Mouse (Mus musculus) limb, embryonic 13.5 days (tissue): ENCODE results near the gene Cers2. TPM values are rescaled to one million over a fixed set of nuclear protein-coding genes. Genes with fewer than 3 reads are reported as not detected.
A peak's percentile ranks its signal among the peaks of the same experiment; 100 is the strongest.

Experiments used
- ATAC-seq: fragments of 200-750 bp; cut with Nextera tagmentation; 2 replicates; pipeline ENCODE4 v1.8.0; 2017; ENCODE audit warnings: low read depth, moderate number of reproducible peaks, moderate TSS enrichment; ENCODE audit not compliant: low FRiP score
- H3K27ac ChIP-seq: fragments of 300-500 bp; sonication (generic); 2 replicates; pipeline ENCODE4 v1.5.1; 2015; ENCODE audit warnings: inconsistent platforms, mild to moderate bottlenecking, moderate library complexity
- H3K27me3 ChIP-seq: fragments of 300-500 bp; sonication (generic); 2 replicates; pipeline ENCODE4 v1.6.1; 2015; ENCODE audit warnings: mild to moderate bottlenecking, inconsistent platforms
- H3K36me3 ChIP-seq: fragments of 300-500 bp; sonication (generic); 2 replicates; pipeline ENCODE4 v1.6.1; 2015; ENCODE audit warnings: inconsistent platforms, mild to moderate bottlenecking, moderate library complexity
- H3K4me1 ChIP-seq: fragments of 300-500 bp; sonication (generic); 2 replicates; pipeline ENCODE4 v1.6.1; 2015; ENCODE audit warnings: inconsistent platforms
- H3K4me2 ChIP-seq: fragments of 300-500 bp; sonication (generic); replicated peaks from 2 replicates; pipeline ENCODE4 v1.6.1; 2015; ENCODE audit warnings: inconsistent platforms, mild to moderate bottlenecking, moderate library complexity
- H3K4me3 ChIP-seq: fragments of 300-500 bp; sonication (generic); 2 replicates; pipeline ENCODE4 v1.5.1; 2015; ENCODE audit warnings: moderate library complexity, mild to moderate bottlenecking, inconsistent platforms
- H3K9ac ChIP-seq: fragments of 300-500 bp; sonication (generic); 2 replicates; pipeline ENCODE4 v1.6.1; 2015; ENCODE audit warnings: mild to moderate bottlenecking, inconsistent platforms
- H3K9me3 ChIP-seq: fragments of 300-500 bp; sonication (generic); 2 replicates; pipeline ENCODE4 v1.6.1; 2016; ENCODE audit warnings: inconsistent platforms
- WGBS: fragments of 180-500 bp; shearing (Covaris S2); methylation state at CpG from one replicate; pipeline ENCODE4 v1.1.7; 2015; 5-methylcytosine and 5-hydroxymethylcytosine counted together
- polyA plus RNA-seq: library from polyadenylated mRNA; unstranded; fragments of >200 nt; fragmentation: Nextera tagmentation; extraction: Ambion mirVana; gene quantifications from 2 replicates; pipeline ENCODE4 v1.2.1, GENCODE M21; 2015

The Cers2 gene
- polyA plus RNA-seq: 181 and 184 TPM in 2 replicates

DNA sequence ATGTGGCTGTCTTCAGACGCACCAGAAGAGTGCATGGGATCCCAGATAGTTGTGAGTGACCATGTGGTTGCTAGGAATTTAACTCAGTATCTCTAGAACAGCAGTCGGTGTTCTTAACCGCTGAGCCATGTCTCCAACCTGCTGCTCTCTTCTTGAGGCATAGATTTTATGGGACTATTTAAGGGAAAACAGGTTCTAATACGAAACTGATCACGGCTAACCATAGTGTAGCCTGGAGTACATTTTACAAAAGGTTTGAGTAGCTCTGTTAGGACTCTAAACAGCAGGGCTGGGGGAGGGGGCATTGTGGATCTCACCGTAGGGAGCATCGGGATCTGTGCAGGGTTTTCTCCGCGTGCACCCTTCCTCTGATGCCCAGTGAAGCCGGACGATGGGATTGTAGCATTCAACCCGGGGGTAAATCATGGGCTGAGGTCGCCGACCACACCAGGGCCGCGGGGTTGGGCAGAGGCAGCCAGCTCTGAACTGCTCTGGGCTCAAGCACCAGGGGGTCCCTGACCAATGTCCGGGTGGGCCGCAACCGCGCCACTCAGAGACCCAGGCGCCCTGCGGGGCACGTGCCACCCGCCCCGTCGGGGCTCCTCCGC is at the start of gene Cers2:
Gene Cers2, plus strand, starts transcription at position 306 of the 608 bp plus-strand sequence.
- Histone ChIP-seq H3K27me3 (no peaks in the 10 kb centered on the region), H3K9me3 (no peaks in the 10 kb centered on the region), H3K4me3 (peak within 1 kb of the TSS; percentile 82), H3K9ac (peak within 1 kb of the TSS; percentile 99), H3K4me1 (peaks cover 33% of the 10 kb centered on the region), H3K27ac (peak within 1 kb of the TSS; percentile 94), H3K36me3 (peaks cover 9% of the 10 kb centered on the region; the same call in 1 of the 2 replicates), H3K4me2 (peak within 1 kb of the TSS; percentile 87)
- peak; percentile 17; the same call in 1 of the 2 replicates for ATAC-seq
- 3% methylated on average over 27 of the region's 27 CpGs for WGBS

DNA sequence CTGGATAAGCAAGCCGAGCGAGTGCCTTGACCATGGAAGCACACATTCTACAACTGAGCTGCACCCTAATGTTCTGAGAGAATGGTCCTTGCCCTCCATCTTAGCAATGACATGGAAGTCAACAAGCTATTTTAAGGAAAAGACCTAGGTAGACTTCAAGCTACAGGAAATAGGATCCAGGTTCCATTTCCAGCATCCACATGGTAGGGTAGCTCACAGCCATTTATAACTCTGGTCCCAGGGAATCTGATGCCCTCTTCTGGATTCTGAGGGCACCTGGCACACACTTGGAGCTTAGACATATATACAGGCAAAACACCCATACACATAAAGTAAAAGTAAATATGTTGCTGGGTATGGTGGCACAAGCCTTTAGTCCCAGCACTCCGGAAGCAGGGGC is 48.5 kb upstream of the Cers2 start:
- no peak for ATAC-seq
- no peak overlapping the region for H3K4me3 ChIP-seq
- 95% methylated on average over 3 of the region's 3 CpGs for WGBS

DNA sequence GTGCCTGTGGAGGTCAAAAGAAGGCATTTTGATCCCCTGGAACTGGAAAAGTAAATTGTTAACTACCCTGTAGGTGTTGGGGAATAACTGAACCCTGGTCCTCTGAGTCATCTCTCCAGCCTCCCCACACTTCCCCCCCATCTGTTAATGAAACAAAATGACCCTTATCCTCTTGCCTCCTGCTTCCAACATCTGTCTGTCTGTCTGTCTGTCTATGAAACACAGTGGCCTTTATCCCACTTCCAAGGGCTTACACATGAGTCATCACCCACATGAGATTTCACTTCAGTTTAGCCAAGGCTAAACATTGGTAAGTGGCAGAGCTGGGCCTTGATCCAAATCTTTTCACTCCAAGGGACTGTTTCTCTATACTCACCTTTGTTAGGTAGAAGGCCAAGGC is 46.7 kb upstream of the Cers2 start:
- Histone ChIP-seq H3K4me2 (no peak overlapping the region), H3K36me3 (peaks cover 66% of the 10 kb centered on the region), H3K4me1 (no peaks in the 10 kb centered on the region), H3K9me3 (no peaks in the 10 kb centered on the region), H3K4me3 (no peak overlapping the region), H3K27me3 (no peaks in the 10 kb centered on the region), H3K9ac (no peak overlapping the region), H3K27ac (no peak overlapping the region)
- ATAC-seq: no peak

More for the DNA sequence above, 48.5 kb upstream of the Cers2 start:
- H3K27me3 ChIP-seq: no peaks in the 10 kb centered on the region
- H3K4me2 ChIP-seq: no peak overlapping the region
- H3K4me1 ChIP-seq: no peaks in the 10 kb centered on the region
- H3K9ac ChIP-seq: no peak overlapping the region
- H3K9me3 ChIP-seq: no peaks in the 10 kb centered on the region
- peaks cover 78% of the 10 kb centered on the region for H3K36me3 ChIP-seq
- no peak overlapping the region for H3K27ac ChIP-seq

DNA sequence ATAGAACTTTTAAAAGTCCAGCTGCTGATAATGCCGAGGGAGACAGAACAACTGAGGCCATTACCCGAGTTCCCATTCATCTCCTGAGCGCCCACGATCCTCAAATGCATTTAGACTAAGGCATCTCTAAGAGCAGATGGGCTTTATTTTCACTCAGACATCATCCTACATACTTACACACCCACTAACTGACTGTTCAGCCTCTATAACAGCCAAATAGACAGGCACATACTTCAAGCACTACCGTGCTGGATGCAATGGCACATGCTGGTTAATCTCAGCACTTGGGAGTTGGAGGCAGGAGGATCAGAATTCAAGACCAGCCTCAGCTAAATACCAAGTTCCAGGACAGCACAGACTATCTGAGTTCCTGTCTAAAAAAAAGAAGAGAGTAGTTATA is 44.8 kb upstream of the Cers2 start:
- WGBS: 92% methylated on average over 5 of the region's 5 CpGs
- H3K4me3 ChIP-seq: no peak overlapping the region
- peaks cover 53% of the 10 kb centered on the region for H3K36me3 ChIP-seq
- no peaks in the 10 kb centered on the region for H3K4me1 ChIP-seq
- no peaks in the 10 kb centered on the region for H3K27me3 ChIP-seq
- H3K4me2 ChIP-seq: no peak overlapping the region
- no peak overlapping the region for H3K27ac ChIP-seq
- no peak for ATAC-seq
- H3K9ac ChIP-seq: no peak overlapping the region
- no peaks in the 10 kb centered on the region for H3K9me3 ChIP-seq

DNA sequence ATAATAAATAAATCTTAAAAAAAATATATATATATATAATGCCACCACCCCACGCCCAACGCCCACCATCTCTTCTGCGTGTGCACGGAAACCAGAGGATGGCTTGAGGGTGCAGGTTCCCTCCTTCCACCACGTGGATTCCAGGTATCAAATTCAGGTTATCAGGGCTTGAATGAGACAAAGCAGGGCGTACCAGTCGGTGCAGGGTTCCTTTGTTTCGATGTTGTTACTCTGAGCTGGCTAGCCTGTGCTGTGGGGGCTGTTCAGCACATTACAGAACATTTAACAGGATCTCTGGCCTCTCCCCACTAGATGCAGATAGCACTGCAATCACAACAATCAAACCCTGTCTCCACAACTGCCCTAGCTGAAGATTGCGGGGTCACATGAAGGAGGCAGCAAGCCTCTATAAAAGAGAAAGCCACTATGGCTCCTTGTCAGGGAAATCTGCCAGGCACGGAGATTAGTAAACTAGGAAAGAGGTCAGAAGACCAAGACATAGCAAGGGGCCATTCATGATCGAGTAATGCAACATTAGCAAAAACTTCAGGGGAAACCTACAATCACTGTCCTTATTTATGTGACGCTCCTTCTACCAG is 43.7 kb upstream of the Cers2 start:
- Histone ChIP-seq H3K27ac (no peak overlapping the region), H3K4me2 (no peak overlapping the region), H3K27me3 (no peaks in the 10 kb centered on the region), H3K9ac (no peak overlapping the region), H3K4me3 (no peak overlapping the region), H3K36me3 (peaks cover 46% of the 10 kb centered on the region), H3K4me1 (no peaks in the 10 kb centered on the region), H3K9me3 (no peaks in the 10 kb centered on the region)
- ATAC-seq: no peak
- WGBS: 88% methylated on average over 12 of the region's 12 CpGs

DNA sequence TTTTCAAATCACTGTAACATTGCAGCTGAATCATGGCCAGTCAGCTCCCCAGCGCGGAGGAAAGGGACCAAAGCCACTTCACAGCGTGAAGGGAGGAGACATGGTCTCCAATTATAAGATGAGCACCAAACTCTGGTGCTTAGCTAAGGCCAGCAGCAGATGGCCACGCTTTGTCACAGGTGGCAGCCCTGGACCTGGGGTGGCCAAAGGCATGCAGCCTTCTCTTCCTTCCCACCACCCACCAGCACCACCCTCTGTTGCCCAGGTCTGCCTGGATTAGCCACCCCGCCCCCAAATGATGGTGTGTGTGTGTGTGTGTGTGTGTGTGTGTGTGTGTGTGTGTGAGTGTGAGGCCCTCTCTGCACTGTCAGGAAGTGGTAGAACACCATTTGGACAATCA is 41.1 kb upstream of the Cers2 start:
- Histone ChIP-seq H3K27ac (no peak overlapping the region), H3K9me3 (no peaks in the 10 kb centered on the region), H3K9ac (no peak overlapping the region), H3K4me3 (no peak overlapping the region), H3K4me2 (no peak overlapping the region), H3K27me3 (no peaks in the 10 kb centered on the region), H3K4me1 (no peaks in the 10 kb centered on the region), H3K36me3 (peaks cover 21% of the 10 kb centered on the region)
- ATAC-seq: no peak
- WGBS: 94% methylated on average over 5 of the region's 5 CpGs

DNA sequence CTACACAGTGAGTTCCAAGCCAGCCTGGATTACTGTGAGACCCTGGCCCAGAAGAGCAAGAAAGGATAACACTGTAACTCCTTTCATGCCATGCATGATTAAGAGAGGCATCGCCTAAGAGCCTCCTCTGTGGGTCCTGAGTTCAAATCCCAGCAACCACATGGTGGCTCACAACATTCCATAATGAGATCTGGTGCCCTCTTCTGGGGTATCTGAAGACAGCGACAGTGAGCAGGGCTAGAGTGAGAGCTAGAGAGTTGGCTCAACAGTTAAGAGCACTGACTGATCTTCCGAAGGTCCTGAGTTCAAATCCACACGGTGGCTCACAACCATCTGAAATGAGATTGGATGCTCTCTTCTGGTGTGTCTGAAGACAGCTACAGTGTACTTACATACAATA is 40.1 kb upstream of the Cers2 start:
- no peaks in the 10 kb centered on the region for H3K9me3 ChIP-seq
- peaks cover 12% of the 10 kb centered on the region for H3K36me3 ChIP-seq
- 0 out of 2 replicates have a peak, but pooled peaks cover under 1% of the 10 kb centered on the region for H3K4me1 ChIP-seq
- H3K27ac ChIP-seq: no peak overlapping the region
- H3K4me3 ChIP-seq: no peak overlapping the region
- H3K4me2 ChIP-seq: no peak overlapping the region
- no peak overlapping the region for H3K9ac ChIP-seq
- WGBS: 93% methylated on average over 4 of the region's 4 CpGs
- H3K27me3 ChIP-seq: no peaks in the 10 kb centered on the region
- no peak for ATAC-seq

DNA sequence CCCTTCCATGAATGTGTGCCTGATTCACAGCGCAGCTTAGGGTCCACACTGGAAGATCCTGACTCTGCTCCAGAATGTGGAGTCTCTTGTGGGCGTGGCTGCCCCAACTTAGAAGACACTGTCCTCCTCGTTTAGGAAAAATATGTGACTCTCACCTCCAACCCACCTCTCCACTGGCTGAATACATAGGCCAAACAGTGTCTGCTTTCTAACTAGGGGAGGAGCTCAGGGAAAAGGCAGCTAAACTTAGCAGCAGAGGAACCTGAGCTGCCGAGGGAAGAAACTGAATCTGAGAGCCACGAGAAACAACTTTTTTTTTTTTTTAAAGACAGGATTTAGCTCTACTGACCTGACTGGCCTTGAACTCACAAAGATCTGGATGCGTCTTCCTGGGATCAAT is 39.4 kb upstream of the Cers2 start:
- ATAC-seq: no peak
- 74% methylated on average over 6 of the region's 6 CpGs for WGBS

DNA sequence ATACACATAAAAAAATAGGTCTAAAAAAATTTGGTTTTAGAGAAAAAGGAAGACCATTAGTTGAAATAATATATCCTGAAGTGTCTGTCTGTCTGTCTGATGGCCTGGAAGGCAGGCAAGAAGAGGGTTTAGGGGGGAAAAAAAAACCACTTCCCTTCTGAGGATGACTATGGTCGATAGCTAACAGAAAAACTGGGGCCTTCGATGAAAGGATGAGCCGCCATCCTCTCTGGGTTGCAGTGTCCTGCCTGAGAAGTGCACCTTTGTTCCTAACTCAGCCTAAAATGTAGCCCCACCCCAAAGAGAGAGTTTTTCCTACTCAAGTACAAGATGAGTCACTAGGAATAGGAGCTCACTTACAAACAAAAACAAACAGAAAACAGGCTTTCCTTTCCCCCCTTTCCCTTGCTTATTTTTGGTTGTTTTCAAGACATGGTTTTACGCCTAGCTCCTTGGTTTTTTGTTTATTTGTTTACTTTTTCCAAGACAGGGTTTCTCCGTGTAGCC is 38.1 kb upstream of the Cers2 start:
- Histone ChIP-seq H3K9ac (no peak overlapping the region), H3K4me2 (no peak overlapping the region), H3K27ac (no peak overlapping the region), H3K4me1 (peaks cover 11% of the 10 kb centered on the region; the same call in 1 of the 2 replicates), H3K9me3 (no peaks in the 10 kb centered on the region), H3K36me3 (peaks cover 9% of the 10 kb centered on the region), H3K27me3 (no peaks in the 10 kb centered on the region), H3K4me3 (no peak overlapping the region)
- no peak for ATAC-seq
- 65% methylated on average over 5 of the region's 5 CpGs for WGBS

More for the DNA sequence above, 39.4 kb upstream of the Cers2 start:
- Histone ChIP-seq H3K36me3 (peaks cover 9% of the 10 kb centered on the region), H3K9ac (no peak overlapping the region), H3K27me3 (no peaks in the 10 kb centered on the region), H3K4me3 (no peak overlapping the region), H3K4me1 (peaks cover 6% of the 10 kb centered on the region; the same call in 1 of the 2 replicates), H3K9me3 (no peaks in the 10 kb centered on the region), H3K27ac (no peak overlapping the region), H3K4me2 (no peak overlapping the region)

DNA sequence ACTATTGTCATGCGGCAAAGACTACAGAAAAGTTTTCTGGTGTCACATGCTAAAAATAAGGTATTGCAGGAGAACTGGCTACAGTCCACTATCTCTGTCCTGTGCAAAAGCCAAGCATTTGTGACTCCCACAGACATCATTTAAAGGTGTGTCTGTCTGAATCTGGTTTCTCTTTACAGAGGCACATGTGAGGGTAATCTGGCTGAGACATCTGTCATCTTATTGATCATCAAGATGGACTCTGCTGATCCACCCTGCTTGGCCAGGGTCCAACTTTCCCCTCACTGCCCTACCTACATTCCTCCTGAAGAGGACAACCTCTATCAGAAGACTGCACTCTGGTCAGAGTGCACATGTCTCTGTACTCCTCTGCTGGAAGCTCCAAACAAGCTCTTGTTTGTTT is 37.4 kb upstream of the Cers2 start:
- 94% methylated on average over 1 of the region's 1 CpGs for WGBS
- H3K27me3 ChIP-seq: no peaks in the 10 kb centered on the region
- H3K4me1 ChIP-seq: peaks cover 11% of the 10 kb centered on the region; the same call in 1 of the 2 replicates
- H3K4me2 ChIP-seq: no peak overlapping the region
- ATAC-seq: no peak
- H3K9me3 ChIP-seq: no peaks in the 10 kb centered on the region
- no peak overlapping the region for H3K9ac ChIP-seq
- no peak overlapping the region for H3K27ac ChIP-seq
- H3K4me3 ChIP-seq: no peak overlapping the region
- peaks cover 6% of the 10 kb centered on the region for H3K36me3 ChIP-seq

DNA sequence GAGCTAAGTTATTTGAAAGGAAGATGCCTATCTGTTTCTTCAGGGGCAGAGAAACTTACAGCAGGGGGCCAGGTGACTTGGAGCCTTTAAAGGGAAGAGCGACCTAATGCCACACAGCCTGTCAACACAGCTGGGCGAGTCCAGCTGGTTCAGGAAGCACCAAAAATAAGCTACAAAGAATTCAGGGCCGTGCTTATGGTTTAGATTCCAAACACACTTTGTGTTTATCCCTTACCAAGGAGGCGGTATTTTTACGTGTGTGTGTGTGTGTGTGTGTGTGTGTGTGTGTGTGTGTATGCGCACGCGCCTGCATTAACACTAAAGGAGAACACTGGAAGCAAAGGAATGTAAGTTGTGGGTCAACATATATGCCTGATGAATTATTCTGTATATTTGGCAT is 33.8 kb upstream of the Cers2 start:
- Histone ChIP-seq H3K27ac (peak overlapping the region; percentile 89), H3K36me3 (no peaks in the 10 kb centered on the region), H3K27me3 (no peaks in the 10 kb centered on the region), H3K4me3 (peak overlapping the region; percentile 77), H3K4me1 (peaks cover 35% of the 10 kb centered on the region), H3K4me2 (peak overlapping the region; percentile 80), H3K9ac (peak overlapping the region; percentile 84), H3K9me3 (no peaks in the 10 kb centered on the region)
- ATAC-seq: no peak
- 15% methylated on average over 8 of the region's 8 CpGs for WGBS

DNA sequence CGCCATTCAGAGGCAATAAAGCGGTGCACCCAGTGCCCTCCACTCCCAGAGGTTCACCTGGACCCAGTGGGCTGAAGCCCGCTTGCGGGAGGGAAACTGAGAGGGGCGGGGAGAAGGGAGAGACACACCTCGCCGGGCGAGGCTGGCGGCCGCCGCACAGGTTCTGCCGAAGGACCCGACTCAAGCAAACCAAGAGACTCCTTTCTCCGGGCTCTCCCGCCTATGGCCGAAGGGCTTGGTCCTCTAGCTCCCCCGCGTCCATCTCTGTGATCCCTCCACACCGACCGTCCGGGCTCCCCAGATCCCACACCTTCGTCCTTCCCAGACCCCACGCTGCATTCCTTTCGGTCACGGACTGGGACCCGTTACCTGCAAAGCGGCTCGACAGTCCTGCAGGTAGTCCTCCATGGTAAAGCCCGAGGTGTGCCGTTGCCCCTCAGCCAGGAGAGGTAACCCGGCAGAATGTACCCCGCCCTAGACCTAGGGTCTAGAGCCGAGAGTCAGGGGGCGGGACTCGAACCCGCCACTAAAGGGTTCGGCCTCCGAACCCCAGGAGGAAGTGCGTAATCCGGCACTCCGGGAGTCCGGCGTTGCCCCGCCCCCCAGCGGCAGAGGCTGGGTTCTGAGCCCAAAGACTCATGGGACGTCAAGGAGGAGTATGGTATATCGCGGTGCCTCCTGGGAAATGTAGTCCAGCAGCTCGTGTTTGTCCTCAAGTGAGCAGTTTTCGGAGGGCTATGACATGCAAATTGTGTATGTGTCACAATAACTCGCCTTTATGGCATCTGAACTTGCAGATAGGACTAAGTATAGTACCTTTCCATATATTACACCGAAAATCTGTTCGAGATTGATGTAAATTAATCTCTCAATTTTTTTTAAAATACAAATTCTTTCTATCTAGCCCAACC is 33.1 kb upstream of the Cers2 start, which contains the start of the genes Mindy1 and Prune1:
Gene Mindy1, plus strand, starts transcription at position 130 of the 911 bp plus-strand sequence.
Gene Prune1, minus strand, starts transcription at position 861 of the 911 bp plus-strand sequence.
- Histone ChIP-seq H3K4me3 (peak within 1 kb of the TSS; percentile 77), H3K27me3 (no peaks in the 10 kb centered on the region), H3K4me1 (peaks cover 35% of the 10 kb centered on the region), H3K27ac (peak within 1 kb of the TSS; percentile 92), H3K4me2 (peak within 1 kb of the TSS; percentile 80), H3K9ac (peak within 1 kb of the TSS; percentile 90), H3K36me3 (peaks cover 1% of the 10 kb centered on the region), H3K9me3 (no peaks in the 10 kb centered on the region)
- ATAC-seq: peak; percentile 91
- under 1% methylated on average over 46 of the region's 53 CpGs for WGBS
